Mouse (Mus musculus) G1E-ER4 (cell line): ENCODE data around the gene Abcc2. TPM values are rescaled to one million over a fixed set of nuclear protein-coding genes. Genes with fewer than 3 reads are reported as not detected.

Experiments used
- GATA1 ChIP-seq: IDR thresholded peaks from one replicate; pipeline ENCODE4 v1.8.0; 2012; ENCODE audit warnings: low read length, inconsistent platforms
- polyA plus RNA-seq: library from polyadenylated mRNA; stranded (reverse); fragments of >175 nt; gene quantifications from 2 replicates; pipeline ENCODE4 v1.2.3, GENCODE M21; 2012

Abcc2 gene
- not detected in 2 replicates for polyA plus RNA-seq

DNA sequence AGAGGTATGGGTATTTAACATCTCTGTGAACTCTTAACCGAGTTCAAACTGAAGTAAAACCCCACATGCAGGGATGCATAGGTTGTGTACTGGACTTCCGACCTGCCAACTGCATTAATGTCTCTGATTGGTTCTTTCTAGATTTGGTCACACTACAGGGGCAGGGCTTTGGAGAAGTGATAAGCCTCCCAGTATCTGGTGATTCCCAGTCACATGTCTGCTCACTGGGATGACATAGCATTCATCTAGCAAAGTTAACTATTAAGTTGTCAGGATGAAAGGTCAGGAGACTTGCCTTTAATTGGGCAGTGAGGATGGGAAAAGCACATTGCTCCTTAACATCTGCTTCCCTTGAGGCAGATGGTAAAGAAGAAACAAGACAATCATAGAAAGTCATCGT, at the start of gene Abcc2:
Abcc2 (plus strand) TSS at position 213 of the 400 bp plus-strand sequence.
- TF ChIP-seq GATA1 = no peak

DNA sequence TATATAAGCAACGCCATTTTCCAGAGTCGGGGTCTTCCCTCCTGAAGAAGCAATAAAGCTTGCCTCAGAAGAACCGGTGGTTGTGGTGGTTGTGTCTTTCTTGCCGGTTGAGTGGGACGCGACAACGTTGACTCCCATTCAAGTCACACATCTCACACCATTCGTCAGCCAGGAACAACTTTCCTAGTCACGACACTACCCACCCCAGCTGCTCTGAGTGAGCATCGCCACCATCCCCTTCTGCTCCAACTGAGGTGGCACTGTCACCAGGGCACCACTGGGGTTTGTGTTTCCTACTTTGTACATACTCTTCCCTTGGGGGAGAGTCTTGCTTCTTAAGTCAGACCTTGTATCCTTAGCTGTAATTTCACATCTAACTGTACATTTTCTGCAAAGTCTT, 43.6 kb upstream of the Abcc2 start:
- no peak for TF ChIP-seq GATA1

DNA sequence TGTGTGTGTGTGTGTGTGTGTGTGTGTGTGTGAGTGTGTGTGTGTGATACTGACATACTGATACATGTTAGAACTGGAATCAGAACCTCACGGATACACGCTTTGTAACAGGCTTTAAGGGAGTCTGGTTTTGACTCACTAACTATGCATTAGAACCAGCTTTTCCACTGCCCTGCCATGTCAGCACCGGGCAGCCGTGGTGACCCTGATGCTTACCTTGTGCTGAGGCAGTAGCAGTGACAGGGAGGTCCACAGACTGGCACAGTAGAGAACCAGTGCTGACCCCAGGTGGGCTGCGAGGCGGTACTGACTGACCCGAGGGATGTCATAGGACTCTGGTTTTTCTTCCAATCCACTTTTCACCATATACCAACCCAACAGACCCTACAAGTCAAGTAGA, 38.6 kb upstream of the Abcc2 start:
- no peak for TF ChIP-seq GATA1

DNA sequence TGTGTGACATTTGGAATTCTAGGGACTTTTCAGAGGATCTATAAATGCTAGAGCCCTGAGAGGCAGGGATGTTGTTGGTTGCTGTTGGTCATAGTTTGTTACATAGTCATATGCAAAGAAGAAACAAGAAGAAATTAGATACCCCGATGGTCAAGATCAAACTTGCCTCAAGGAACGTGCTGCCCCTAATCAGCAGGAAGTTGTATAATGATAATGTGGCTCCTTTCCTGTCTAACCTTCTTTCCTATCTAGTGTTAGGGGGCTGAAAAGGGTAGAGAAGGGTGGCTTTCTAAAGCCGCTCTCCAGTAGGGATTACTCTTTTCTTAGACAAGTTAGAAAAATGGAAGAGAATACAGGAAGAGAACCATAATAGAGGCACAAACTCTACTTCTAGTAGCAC, 36.3 kb upstream of the Abcc2 start:
- no peak for TF ChIP-seq GATA1

DNA sequence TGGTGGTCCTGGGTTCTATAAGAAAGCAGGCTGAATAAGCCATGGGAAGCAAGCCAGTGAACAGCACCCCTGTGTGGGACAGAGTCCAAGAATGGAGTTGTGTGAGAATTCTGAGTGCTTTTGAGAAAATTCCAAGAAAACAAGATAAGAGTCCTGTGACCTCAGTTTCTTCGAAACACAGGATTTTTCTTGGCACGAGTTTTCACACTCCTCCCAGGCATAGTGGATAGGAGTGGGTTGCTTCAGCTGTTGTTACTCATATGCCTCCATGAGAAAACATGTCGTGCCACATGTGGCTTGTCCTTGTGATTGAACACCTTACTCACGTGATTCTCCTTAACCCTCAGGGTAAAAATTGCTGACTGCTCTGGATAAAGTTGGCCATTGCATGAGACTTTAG, 34.1 kb upstream of the Abcc2 start:
- no peak for TF ChIP-seq GATA1

DNA sequence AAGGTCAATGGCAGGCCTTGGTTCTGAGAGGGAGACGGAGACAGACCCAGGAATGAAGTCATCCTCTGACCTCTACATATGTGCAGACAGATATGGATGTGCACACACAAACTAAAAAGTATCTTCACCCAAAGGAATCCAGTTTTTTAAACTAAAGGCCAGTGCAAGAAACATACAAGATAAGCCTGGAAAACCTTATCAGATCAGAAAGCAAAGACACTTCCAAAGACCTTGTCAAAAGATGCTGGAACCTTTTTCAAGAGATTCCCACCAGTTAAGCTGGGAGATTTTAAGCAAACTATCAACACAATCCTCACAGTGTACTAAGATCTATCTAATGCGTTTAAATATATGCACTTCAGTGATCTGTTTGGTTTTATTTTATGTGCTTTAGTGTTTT, 32.0 kb upstream of the Abcc2 start:
- no peak for TF ChIP-seq GATA1

DNA sequence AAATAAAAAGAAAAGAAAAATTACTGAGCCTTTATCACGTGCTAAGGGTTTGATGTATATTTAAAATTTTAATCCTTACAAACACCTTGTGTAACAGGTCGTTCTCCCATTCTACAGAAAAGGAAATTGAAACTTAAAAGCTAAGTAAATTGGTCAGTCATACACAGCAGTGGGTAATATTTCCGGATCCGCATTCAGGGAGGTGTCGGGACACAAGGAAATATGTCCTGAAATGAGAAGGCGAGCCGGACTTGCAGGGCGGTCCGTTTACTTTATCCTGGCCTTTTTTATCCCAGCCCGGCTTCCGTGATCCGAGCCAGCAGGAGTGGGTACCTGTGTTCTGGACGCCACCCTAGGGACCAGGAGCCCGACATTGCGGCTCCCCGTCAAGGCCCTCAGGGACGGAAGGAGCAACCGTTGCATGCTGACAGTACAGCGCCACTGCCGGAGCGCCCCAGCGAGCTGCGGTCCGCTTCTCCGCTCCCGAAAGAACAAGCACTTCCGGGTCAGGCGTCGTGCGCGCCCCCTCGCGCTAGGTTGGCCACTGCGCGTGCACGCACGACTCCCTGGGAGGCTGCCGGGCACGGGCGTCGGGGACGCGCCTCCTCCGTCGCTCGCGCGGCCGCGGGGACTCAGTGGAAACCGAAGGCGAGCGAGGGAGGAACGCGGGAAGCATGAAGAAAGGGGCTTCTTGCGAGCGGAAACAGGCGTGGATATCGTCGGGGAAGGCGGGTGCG, 29.3 kb upstream of the Abcc2 start, which contains the start of the genes Cutc and Cox15:
Cutc (plus strand) TSS at position 508 of the 737 bp plus-strand sequence.
Cox15 (minus strand) TSS at position 512 of the 737 bp plus-strand sequence.
- no peak for TF ChIP-seq GATA1

DNA sequence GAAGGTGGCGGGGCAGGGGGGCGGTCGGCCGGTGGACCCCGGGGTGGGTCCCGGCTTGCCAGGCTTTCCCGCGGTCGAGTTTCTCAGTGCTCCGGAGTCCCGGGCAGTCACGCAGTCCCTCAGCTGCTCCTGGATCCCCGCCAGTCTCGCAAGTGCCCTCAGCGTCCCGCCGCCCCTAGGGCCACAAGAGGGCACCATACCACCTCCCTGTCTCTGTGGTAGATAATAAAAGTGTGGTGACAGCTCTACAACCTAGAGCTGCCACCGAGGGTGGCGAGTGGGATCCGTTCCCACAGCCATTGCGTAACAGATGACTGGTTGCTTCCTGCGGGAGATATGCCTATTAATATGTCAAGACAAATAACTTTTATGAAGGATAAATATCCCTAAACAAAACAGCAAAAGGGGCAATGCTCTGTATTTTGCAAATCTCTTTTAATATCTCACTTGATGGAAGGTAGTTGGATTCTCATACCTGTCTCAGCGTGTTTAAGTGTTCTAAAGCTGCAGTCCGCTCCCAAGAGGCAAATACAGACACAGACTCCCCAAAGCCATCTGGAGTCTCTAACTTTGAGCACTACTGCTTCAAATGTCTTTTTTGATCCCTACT, 28.7 kb upstream of the Abcc2 start:
- no peak for TF ChIP-seq GATA1

DNA sequence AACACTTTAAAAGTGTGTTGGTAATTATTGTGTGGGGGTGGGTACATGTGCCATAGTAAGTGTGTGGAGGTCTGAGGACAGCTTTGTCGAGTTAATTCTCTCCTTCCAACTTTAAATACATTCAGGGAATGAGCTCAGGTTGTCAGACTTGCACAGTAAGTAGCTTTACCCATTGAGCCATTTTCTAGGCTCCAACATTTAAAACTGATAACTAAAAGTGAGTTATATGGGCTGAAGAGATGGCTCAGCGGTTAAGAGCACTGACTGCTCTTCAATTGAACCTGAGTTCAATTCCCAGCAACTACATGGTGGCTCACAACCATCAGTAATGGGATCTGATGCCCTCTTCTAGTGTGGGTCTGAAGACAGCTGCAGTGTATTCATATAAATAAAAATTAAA, 27.8 kb upstream of the Abcc2 start:
- TF ChIP-seq GATA1 = no peak

DNA sequence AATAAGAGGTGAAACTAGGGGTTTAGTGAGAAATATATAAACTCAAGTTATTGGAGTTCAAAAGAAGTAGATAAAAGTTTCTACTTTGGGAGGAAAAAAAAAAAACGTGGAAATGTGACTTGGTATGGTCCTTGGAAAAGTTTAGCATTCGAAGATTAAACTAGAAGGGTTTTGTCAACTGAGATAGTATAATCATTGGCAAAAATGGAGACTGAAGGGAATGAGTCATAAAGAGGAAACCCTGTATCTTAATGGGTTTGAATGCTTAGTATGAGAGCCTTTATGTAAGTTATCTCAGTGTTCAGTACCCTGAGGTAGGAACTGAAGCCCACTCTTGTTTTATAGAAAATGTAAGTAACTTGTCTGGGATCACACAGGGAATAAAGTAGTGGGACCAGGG, 27.1 kb upstream of the Abcc2 start:
- TF ChIP-seq GATA1 = no peak

DNA sequence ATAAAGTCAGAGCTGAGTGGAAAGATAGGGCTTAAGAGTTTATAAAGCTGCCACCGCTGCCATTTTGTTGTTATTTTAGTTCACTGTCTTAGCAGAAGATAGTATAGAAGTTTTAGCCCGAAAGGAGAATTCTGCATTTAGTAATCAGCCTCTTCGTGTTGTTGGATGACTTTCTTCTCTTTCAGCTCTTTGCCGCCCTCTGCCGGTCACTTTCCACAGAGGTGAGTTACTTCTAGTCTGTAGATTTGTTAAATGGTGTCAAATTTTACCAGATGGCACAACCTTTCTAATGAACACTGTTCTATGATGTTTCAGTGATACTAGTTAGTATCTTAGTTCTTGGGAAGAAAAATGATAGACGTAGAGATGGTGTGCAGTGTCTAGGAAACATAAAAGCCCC, 21.5 kb upstream of the Abcc2 start:
- TF ChIP-seq GATA1 = no peak

DNA sequence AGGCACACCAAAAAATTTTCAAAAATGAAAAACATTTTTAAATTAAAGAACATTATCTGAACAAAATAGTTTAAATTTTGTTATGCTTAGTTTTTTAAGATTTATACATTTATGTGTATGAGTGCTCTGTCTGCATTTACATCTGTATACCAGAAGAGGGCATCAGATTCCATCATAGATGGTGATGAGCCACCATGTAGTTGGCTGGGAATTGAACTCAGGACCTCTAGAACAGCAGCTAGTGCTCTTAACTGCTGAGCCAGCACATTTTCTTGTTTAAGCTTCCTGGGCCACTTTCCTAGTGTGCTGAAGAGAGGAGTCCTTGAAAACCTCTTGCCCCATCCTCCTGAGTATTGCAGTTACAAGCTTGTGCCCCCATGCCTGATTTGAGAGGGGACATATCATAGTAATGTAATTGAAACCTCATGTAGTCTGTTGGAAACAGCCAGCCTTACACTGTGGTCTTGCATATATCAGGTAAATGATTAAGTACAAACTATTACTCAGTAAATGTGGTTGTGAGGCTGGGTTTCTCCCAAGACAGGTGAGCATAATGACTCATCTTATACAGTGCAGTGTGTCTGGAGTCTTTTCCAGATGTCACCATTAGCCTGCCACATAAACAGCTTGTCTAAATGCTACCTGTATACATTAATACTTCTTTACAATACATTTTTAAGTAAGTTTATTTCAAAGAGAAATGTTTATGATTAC, 20.3 kb upstream of the Abcc2 start:
- no peak for TF ChIP-seq GATA1

DNA sequence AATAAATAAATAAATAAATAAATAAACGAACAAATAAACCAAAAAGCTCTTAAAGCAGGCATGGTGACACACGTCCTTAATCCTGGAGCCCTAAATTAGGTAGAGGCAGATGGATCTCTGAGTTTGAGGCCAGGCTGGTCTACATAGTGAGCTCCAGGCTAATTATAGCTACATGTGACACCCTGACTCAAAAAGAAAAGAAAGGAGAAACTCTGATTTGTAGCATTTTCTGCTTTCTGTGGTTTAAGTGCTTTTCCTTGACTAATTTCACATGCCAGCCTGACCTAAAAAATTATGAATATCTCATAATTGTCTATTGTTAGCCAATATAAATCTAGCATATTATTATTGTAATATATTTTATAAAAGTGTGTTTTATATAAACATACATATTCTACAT, 19.6 kb upstream of the Abcc2 start:
- no peak for TF ChIP-seq GATA1

DNA sequence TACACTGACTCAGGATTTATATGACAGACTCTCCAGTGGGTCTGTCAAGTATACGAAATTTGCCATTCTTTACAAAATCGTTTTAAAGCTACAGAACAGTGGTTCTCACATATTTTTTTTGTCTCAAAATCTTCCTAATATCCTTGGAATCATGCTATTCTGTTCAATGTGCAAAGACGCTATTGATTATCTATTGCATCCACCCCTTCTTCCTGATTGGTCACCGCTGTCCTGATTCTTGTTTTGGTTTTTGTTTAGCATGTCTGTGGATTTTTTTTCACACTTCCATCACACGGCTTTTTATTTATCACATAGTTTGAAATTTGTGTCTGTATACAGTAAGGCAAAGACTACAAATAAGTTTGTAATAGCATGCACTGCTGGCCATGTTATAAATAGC, 15.5 kb upstream of the Abcc2 start:
- no peak for TF ChIP-seq GATA1

DNA sequence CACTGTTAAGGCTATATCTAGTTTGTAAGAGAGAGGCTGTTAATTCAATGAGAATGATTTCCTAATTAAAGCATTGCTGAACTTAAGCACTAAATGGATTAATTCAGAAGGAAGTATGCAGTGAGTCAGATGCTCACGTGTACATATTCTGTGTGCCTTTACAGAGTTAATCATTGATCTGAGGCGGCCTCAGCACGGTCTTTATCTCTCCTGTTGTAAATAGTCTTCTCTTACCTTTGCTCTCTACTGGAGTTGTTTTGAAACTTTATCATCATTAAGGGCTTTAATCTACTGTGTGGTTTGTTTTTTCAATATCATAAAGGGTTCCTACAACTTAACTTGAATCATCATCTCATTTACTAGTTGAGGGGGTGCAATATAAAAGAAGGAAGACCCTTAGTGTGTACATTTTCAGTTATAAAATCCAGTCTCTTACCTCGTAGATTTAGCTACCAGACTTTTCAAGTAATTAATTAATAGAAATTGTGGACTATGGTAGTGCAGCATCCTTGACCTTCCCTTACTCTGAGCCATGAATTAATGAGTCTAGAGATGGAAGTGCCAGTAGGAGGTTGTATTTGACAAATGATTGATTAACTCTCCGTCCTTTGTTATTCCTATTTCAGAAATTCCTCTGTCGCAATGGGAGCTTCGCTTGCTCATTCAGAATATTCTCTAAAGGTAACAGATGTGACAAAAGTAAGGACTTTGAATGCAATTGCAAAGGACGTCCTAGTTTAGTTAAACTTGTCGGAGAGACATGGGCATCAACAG, 14.3 kb upstream of the Abcc2 start:
- TF ChIP-seq GATA1 = no peak
